Mouse (Mus musculus) heart, postnatal 25 days (tissue): ENCODE data around the gene Six2. TPM values are rescaled to one million over a fixed set of nuclear protein-coding genes. Genes with fewer than 3 reads are reported as not detected.
A peak's percentile ranks its signal among the peaks of the same experiment; 100 is the strongest.

ENCODE experiments used
- DNase-seq: peaks from one replicate; pipeline ENCODE4 v3.0.0; 2022; ENCODE audit warnings: low spot score
- intact Hi-C: fragments of 180-260 bp; cut with DNase I; formaldehyde crosslinking; loops from one replicate; pipeline ENCODE4 v1.15.1; 2025
- total RNA-seq, 2 experiments: library from RNA; stranded (reverse); gene quantifications; 2 replicates each; pipeline ENCODE4 v1.2.3; 2021

Gene Six2
- total RNA-seq: under 1 TPM; 0.31 to 0.49 TPM

DNA sequence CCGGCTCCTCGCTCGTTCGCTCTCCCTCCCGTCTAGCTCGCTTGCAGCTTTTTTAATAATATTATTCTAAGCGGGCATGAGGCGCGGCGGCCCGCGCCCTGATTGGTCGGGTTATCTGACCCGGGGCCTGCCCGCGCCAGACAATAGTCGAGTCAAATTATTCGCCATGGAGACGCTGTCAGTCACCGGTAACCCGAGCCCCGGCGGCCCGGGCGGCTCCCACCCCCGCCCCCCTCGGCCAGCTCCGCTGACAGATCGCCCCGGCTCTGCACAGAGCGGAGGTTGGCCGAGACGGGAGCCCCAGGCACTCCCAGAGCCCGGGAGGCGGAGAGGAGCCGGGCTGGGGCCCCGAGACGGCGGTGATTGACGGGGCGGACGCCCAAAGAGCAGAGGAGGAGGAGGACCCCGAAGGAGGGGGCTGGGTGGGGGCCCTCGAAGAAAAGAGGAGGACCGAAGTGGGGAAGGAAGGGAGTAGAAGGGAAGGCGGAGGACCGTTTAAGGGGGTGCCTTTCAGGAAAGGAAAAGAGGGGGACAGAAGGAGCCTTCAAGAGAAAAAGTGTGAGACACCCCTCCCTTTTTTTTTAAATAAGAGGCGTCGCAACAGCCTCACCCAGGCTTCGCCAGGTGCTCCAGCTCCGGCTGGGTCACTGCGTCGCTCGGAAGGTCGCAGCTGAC, at the start of gene Six2:
Gene Six2 (minus strand): TSS at position 39 of the 675 bp plus-strand sequence.
- intact Hi-C loops: loop anchor here (10.0 kb wide), 1 partner anchor 204 kb away; no protein-coding TSS in a partner anchor
- DNase-seq: peak; percentile 63

DNA sequence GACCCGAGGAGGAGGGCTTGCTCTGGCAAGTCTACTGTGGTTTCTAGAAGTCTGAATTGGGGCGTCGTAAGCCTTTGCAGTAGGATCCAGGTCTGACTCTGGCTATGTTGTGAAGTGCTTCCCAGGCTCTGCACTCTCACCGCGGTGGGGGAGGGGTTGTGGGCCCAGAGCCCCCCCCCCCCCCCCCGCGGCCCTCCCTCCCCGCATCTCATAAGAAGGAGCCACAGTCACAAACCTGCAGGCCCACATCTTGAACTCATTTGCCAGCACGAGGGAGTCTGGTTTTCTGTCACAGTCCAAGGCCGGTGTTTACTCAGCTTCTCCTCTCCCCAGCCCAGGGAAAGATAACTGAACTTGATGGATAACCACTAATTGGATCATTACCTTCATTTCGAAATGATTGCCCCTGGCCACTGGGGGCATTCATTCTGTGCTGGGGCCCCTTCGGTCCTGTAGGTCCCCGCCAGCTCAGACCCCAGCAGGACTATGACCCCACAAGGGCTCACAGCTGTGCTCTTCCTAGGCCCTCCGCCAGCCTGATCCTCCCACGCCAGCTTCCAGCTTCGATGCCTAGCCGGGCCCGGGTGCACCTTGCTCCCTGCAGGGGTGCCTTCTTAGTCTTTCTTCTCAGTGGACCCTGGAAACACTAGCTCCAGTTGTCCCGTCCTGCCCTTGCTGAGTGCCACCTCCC, 49.2 kb upstream of the Six2 start:
- intact Hi-C loops: no loop called here
- no peak for DNase-seq

DNA sequence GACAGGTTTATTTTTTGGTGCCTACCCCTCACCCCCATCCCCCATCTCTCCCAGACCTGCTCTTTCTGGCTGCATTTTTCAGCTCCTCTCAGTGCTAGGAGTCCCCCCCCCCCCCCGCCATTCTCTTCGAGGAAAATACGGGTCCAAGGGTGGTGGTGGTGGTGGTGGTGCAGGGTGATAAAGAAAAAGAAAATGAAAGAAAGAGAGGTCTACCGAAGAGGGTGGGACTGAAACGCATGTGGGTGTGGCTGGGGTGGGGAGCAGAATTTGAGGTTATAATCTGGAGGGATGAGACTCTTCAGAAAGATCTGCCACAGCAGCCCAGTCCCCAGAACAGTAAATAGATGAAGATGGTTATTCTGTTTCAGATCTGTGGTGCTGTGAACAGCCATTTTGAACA, 43.3 kb upstream of the Six2 start:
- DNase-seq: no peak
- intact Hi-C loops: no loop called here

DNA sequence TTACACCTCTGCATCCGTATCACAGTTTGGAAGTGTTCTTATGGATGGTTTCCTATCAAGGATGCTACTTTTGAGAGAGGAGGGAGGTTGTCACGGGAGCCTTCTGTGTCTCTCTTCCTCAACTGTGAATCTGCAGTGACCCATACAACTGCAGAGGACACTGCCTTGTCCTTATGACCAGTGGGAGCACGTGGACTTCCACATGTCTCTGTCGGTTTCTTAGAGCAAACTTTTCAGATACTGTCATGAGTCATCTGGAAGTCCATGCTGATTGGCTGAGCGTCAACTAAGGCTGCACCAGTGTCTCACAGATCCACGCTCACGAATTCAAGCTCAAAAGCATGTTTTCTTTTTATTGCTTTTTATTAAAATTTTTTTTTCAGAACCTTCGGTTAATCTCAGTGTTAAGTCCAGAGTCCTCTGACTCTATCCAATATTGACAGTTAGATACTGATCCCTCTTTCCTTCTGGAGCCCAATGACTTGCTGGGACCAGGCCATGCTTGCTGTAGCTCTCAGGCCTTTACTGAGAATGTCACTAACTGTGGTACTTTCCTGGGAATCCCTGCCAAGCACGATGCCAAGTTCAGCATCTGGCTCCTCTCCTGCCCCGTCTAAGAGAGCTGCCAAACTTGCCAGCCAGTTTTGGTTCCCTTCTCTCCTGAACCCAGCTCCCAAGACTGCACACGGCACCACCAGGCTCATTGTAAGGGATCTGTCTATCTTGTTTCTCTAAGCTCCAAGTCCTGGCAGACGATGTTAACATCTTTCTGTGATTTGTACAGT, 42.3 kb upstream of the Six2 start:
- DNase-seq: no peak
- intact Hi-C loops: no loop called here

DNA sequence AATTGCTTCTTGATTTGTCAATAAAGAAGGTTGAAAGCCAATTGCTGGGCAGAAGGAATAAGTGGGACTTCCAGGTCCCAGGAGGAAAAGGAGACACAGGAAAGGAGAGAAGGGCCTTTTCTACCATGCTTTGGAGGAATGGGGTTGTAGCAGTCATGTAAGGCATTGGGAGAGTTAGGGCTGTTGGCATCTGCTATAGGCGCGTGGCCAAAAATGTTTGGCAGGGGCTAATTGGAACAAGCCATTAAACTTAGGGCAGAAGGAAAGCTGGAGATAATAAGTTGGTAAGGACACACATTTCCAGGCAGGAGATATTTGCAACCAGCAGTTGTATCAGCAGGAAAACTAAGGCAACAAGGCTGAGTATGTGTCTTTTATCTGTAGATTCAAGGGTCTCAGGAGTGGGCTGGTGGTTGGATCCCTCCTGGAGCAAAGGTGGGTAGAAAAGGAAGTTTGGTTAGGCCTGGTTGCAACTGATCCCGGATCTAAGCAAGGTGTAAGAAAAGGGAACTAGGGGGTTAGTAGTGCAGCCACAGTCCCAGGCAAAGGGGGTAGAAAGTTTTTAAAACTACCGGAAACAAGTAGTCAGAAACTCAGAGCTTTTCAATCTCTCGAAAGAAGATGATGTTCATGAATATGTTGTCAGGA, 40.1 kb upstream of the Six2 start:
- intact Hi-C loops: no loop called here
- DNase-seq: no peak

DNA sequence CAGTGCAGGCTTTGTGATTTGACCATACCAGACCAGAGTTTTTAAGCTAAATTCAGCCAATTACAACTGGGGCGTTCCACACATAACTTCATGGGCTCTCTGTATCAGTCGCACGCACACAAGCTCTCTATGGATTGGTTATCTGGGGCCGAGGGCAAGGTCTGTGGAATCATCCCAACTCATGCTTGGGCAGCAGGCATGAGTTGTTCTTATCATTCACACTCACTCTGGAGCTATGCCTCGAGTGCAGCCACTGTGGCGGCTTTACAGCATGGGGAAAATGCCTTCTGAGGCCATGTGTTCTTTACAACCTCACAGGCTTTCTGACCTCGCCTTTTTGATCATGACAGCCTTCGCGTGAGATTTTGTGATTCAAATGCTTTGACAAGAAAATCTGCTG, 37.9 kb upstream of the Six2 start:
- DNase-seq: no peak
- intact Hi-C loops: no loop called here

DNA sequence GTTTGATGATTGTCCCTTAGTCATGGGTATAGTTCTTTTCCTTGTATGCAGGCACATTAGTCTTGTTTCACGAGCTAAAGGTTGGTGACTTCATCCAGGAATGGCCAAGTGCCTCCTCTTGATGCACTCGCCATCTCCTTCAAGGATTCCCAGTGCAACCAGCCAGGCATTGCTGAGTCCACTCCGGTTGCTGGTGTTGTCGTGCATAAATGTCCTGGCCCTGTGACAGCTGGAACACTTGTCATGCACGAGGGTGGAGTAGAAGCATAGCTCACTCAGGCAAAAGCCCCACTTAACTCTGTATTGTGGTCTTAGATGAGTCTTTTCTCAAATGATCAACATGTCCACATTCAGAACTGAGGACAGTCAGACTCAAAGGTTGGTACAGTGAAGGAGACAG, 35.1 kb upstream of the Six2 start:
- intact Hi-C loops: no loop called here
- DNase-seq: no peak

DNA sequence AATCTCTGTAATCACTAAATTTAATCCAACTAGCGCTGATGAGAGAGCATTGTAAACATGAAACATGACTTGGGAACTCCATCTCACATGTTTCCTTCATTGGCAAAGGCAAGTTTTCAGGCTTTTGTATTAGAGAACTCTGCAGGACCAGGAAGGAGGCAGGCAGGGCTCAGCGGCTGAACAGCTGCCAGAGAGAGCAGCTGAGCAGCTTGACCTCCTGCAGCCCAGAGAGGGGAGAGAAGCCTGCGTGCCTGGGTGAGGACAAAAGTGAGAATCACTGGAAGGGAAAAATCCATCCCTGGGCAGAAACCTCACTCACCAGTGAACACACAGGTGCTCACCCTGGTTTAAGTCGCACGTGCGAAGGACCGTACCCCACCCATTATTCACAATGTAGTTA, 29.2 kb upstream of the Six2 start:
- intact Hi-C loops: no loop called here
- DNase-seq: no peak

DNA sequence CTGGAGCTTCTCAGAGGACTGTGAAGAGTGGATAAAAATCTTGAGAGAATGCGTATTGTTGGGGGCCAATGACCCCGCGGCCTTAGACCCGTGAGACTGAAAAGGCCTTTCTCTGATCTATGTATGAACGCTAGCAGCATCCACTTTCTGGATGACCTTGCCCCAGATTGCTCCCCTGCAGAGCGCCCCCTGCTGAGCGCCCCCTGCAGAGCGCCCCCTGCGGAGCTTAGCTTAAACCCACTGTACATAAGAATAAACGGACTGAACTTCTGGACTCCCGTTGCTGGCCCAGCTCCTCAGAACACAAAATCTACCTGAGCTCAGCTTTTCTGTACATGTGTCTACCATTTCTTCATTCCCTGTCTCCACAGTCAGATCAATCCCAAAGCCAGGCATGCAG, 27.7 kb upstream of the Six2 start:
- no peak for DNase-seq
- intact Hi-C loops: no loop called here

DNA sequence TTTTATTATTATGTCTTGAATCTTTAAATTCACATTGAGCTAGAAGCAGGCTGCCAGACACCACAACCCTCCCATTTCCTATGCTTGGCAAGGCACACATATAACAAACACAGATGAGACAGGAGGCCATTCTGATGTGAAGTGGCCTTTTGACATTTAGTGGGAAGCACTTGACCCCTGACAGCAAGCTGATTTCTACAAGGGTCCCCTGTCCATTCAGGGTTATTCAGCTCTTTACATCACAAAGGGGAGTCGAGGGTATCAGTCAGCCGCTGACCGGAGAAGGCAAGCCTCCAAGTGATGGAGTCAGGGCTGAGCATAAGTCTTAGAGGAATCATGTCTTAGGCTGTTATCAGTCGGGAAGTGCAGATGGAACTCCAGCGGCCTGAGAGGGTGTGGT, 26.3 kb upstream of the Six2 start:
- DNase-seq: no peak
- intact Hi-C loops: no loop called here

DNA sequence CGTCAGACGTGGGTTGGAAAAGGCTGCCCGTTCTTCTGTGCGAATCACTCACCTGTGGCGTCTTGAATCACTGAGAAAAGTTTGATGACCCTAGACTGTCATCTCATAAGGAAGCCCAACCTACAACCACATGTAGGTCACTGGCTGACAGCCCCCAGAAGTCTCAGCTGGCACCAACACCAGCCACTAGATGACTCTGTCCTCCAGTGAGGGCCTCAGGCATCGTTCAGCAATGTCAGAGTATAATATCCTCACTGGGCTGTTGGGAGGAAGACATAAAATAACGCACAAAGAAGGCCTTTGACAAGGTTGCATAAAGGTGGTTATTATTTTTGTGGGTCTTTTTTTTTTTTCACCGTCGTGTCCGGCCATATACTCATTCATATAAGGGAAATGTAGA, 24.8 kb upstream of the Six2 start:
- DNase-seq: no peak
- intact Hi-C loops: no loop called here

DNA sequence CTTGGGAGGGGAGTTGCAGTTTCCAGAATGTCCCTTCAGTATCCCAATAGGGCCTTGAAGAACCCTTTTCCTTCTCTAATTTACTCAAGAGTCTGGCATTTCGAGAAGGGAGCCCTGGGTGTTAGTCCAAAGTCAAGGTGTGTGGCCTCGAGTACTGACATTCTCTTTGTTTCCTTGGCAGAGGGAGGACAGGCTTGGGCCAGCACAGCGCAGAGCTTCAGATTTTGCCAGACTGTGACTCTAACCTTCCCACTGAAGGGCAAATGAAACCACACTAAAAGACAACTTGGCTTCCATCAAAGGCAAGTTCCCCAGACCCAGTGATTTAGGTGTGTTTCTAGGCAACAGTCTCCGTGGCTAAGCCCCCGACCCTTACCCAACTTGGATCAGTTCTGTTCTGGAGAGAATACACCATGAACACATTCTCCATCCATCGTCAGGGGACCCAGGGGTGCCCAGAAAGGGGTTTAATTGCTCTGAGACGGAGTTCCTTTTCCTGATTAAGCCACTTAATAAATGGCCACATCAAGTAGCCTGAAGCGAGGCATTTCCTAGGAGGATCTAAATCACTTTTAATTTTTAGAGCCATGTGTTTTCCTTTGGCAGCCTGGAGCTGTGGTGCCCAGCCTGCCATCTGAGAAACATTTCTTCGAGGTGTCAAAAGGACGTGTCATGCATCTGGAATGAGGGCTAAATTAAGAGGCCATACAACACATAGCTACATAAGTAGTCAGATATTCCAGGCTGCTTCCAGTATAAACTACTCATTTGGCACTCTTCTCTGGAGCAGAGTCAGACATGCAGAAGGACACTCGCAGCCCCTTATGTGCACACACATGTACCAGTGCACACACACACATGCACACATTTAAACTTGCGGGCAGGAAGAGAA, 16.5 kb upstream of the Six2 start:
- no peak for DNase-seq
- intact Hi-C loops: no loop called here

DNA sequence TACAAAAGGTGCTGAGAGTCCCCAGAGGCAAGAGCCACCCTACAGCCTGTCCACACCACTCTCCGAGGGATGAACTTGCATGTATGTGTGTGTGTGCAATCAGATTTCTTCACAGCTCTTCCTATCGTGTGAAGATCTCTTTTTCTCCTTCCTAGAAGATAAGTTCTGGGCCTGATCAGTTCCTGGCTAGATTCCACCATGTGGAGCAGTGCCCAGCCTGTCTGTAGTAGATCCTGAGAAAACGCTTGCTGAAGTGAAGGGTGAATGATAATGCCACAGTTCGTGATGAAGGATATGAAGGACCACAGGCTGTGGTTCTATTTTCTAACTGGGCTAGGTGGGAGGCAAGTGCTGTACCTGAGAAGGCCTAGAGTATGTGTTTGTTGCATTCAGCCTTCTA, 12.0 kb upstream of the Six2 start:
- DNase-seq: no peak
- intact Hi-C loops: no loop called here

DNA sequence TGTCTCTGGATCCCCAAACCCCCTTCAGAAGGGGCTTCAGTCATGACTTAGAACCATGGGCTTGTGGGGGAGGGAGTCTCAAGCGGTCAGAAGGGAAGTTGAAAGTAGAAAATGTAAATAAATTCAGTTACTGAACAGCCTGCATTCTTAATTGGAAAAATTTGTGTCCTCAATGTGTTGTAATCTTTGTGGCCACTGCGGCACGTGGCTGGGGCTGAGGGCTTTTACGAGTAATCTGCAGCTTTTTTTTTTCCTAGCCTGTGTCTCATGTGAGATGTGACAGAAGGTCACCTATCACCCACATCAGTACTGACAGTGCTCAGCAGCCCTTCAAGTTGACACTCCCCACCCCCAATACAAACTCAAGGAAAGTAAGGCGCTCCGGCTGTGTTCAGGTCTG, 10.6 kb upstream of the Six2 start:
- intact Hi-C loops: no loop called here
- no peak for DNase-seq

DNA sequence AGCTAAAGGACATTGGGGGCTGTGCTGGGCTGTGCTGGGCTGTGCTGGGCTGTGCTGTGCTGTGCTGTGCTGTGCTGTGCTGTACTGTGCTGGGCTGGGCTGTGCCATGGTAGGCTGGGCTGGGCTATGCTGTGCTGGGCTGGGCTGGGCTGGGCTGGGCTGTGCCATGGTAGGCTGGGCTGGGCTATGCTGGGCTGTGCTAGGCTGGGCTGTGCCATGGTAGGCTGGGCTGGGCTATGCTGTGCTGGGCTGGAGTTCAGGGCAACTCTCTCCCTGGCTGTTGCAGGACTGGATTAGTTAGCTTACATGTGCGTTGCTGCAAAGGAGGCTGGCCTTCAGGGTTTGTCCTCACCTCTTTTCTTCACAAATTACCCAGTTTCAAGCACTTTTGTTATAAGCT, 9.9 kb upstream of the Six2 start:
- DNase-seq: no peak
- intact Hi-C loops: no loop called here

DNA sequence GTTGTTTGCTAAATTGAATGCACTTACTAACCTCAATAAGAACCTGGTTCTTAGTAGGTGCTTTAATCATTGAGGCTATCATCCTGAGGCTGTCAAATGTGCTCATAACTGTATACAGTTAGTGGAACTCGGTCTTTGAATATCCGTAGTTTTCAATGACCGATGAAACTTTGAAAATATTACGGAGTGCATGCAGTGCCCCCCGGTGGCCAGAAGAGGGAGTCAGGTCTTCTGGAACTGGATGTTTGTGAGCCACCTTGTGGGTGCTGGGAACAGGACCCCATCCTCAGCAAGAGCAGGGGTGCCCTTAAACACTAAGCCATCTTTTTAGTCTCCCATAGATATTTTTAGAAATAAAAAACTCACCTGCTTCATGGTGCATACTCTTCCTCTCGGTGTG, 6.4 kb upstream of the Six2 start:
- intact Hi-C loops: loop anchor here (5.0 kb wide), 1 partner anchor 103 kb away; no protein-coding TSS in a partner anchor
- DNase-seq: no peak

DNA sequence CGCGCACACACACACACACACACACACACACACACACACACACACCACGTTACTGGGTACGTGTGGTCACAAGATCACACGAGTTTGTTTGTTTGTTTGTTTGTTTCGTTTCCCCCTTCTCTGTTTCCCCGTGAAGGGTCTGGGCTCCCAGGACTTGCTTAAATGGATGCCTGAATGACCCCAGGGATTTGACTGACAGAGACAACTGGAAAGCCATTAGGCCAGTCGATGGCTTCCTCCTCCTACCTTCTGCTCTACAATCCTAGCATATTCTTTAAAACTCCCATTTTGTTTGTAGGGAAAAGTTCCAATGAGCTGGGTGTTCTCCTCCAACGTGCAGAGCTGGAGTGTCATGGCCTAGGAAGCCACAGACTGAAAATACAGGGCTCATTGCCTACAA, 5.0 kb upstream of the Six2 start:
- DNase-seq: no peak
- intact Hi-C loops: loop anchor here (5.0 kb wide), 1 partner anchor 104 kb away; no protein-coding TSS in a partner anchor

DNA sequence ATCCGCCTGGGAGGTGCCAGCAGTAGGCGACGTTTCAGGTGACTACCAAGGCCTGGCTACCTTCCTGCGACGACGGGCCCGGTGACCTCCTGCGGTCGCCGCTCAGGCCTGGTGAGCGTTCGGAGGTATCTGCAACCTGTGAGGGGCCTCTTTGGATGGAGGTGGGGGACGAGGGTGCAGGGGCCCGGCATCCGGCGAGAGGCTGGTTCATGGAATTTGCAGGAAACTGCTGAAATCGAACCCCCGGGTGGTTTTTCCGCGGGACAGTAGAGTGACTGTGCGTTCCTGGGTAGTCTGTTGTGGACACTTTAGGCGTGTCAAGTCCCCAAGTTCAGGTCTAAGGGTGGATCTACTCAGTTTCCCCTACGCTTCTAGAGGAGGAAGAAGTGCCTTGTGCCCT, 4.5 kb upstream of the Six2 start:
- no peak for DNase-seq
- intact Hi-C loops: loop anchor here (5.0 kb wide), 1 partner anchor 105 kb away; no protein-coding TSS in a partner anchor

DNA sequence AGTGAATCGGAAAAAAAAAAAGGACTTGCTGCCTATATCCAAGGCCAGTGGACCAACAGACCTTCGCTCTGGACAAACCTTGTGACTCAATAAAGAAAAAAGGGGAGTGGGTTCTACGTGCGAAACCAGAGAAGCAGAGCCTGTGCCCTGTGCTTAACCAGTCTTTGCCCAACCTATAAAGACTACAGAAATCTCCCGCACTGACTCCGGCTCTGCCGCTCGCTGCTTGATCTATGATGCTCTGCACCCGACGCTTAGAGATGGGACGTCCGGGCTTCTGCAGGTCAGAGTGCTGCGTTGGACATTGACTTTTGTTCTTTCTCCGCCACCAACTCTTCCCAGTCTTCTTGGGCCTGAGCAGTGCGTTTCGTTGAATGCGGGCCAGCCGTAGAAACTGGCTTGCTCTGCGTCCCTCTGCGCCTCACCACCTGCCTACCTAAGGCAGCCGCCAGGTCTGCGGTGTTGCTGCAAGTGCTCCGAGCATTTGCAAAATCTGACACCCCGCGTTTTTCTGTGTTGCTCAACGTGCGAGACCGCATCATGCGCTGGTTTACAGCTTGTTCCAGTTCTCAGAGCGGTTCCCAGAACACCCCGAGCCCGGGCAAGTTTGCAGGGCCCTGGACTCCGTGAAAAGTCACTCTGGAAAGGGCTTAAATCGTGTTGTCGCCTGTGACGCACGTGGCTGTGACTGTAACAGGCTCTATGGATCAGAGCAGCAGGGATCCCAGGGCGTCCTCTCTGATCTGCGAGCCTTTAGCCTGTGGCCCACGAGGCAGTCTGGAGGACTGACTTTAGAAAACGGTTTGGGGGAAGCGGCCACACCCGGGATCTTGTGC, 3.8 kb upstream of the Six2 start:
- intact Hi-C loops: loop anchor here (5.0 kb wide), 1 partner anchor 105 kb away; no protein-coding TSS in a partner anchor
- no peak for DNase-seq
